Comparison of ENCODE assay signal across 29 mouse cellular contexts in the genomic region with DNA sequence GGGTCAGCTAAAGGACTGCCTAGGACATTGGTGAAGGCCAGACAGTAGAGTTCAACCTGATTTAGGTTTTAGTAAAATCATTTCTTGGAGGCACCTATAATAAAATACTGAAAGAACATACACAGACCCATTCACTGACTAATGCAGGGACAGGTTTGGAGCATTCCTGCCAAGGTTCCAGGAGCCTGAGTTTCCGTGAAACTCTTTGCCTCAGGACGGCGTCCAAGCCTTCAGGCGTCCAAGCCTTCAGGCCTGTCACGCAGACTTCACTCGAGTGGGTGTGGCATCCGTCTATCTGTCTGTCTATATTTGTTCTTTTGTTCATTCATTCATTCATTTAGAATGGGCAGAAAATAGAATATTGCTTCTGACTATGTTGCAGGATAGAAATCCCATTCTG. TPM values are rescaled to one million over a fixed set of nuclear protein-coding genes. Genes with fewer than 3 reads are reported as not detected.
A peak's percentile ranks its signal among the peaks of the same experiment; 100 is the strongest.
DNase-seq lines count a peak whose midpoint lies in the region; ATAC-seq and TF ChIP-seq lines count a peak whose summit lies in the region.
"Had no signal": no experiment of that assay in that cellular context is flagged by ENCODE, and none has a peak within 500 bp of the region (broad histone marks: within the 10 kb centered on the region; RNA-seq: fewer than 3 reads in every experiment).

No protein-coding gene starts in this region.

- H3K9ac ChIP-seq in heart, embryonic 12.5 days: no peak overlapping the region
- H3K9ac ChIP-seq: embryonic facial prominence, embryonic 15.5 days; hindbrain, embryonic 15.5 days; liver, embryonic 12.5 days; liver, postnatal 0 days; neural tube, embryonic 12.5 days had no signal

- H3K36me3 ChIP-seq in heart, embryonic 12.5 days: no peaks in the 10 kb centered on the region
- H3K36me3 ChIP-seq: embryonic facial prominence, embryonic 10.5 days; embryonic facial prominence, embryonic 15.5 days; hindbrain, embryonic 10.5 days; hindbrain, embryonic 15.5 days; liver, embryonic 12.5 days; neural tube, embryonic 12.5 days had no signal

- DNase-seq in cerebellum, adult 2 months: peak; percentile 40 to 68
- no peak for DNase-seq in cerebellum, postnatal 4 days (ENCODE audit: low spot score in 2 of 2)
- DNase-seq in heart, adult 8-10 months (ENCODE audit: low spot score): no peak
- DNase-seq in Patski (ENCODE audit: low read depth, low spot score): no peak
- no peak for DNase-seq in ovary, postnatal 36 days (ENCODE audit: low spot score)
- DNase-seq: adrenal gland, postnatal 14 days; gastrocnemius, postnatal 14 days; kidney, adult 11 months; kidney, postnatal 14 days; liver, postnatal 0 days; lung, postnatal 36 days; thymus, adult 2 months; thymus, postnatal 36 days had no signal

- no peak overlapping the region for H3K27ac ChIP-seq in cerebellum, adult 2 months (ENCODE audit: insufficient read depth, low read length)
- H3K27ac ChIP-seq in heart, embryonic 12.5 days (ENCODE audit: poor library complexity, severe bottlenecking): peak overlapping the region; percentile 36; the same call in 1 of the 2 replicates
- H3K27ac ChIP-seq in embryonic fibroblast, embryonic 13.5 days (ENCODE audit: insufficient read depth, low read length): peak overlapping the region; percentile 42; the same call in 1 of the 2 replicates
- H3K27ac ChIP-seq: embryonic facial prominence, embryonic 10.5 days; embryonic facial prominence, embryonic 15.5 days; hindbrain, embryonic 10.5 days; hindbrain, embryonic 15.5 days; liver, embryonic 12.5 days; neural tube, embryonic 12.5 days had no signal

- POLR2A ChIA-PET in Patski (lab: Charles Lee): interaction anchor here (1.2 kb wide), 1 partner anchor 29 kb away, joined by 3 read pairs; a partner anchor contains a TSS

- H3K4me2 ChIP-seq in heart, embryonic 12.5 days: no peak overlapping the region
- H3K4me2 ChIP-seq: embryonic facial prominence, embryonic 15.5 days; hindbrain, embryonic 15.5 days; midbrain, embryonic 11.5 days; neural tube, embryonic 12.5 days had no signal

- WGBS in cerebellum, adult 2 months: 15% methylated on average over 7 of the region's 7 CpGs
- 60% methylated on average over 7 of the region's 7 CpGs for WGBS in heart, embryonic 12.5 days

- ATAC-seq in heart, embryonic 12.5 days (ENCODE audit: insufficient number of reproducible peaks, low FRiP score): no peak
- peak; percentile 26 for ATAC-seq in Patski
- ATAC-seq: forebrain, embryonic 14.5 days; liver, embryonic 12.5 days; liver, postnatal 0 days had no signal

- no peak overlapping the region for H3K4me3 ChIP-seq in cerebellum, adult 2 months (replicated peaks; ENCODE audit: insufficient read depth, low read depth, low read length)
- H3K4me3 ChIP-seq in heart, embryonic 12.5 days: no peak overlapping the region
- H3K4me3 ChIP-seq in embryonic fibroblast, embryonic 13.5 days (ENCODE audit: insufficient read depth, low read length): no peak overlapping the region
- H3K4me3 ChIP-seq: embryonic facial prominence, embryonic 10.5 days; embryonic facial prominence, embryonic 15.5 days; hindbrain, embryonic 10.5 days; hindbrain, embryonic 15.5 days; liver, embryonic 12.5 days; myocyte; neural tube, embryonic 12.5 days had no signal

- CTCF ChIA-PET in Patski (lab: Charles Lee): interaction anchor here (0.8 to 2.5 kb wide), 7 partner anchors 11 to 138 kb away, joined by 3 to 6 read pairs (median 4); a partner anchor contains a TSS

- H3K4me1 ChIP-seq in cerebellum, adult 2 months (ENCODE audit: control insufficient read depth, insufficient read depth, low read length): no peaks in the 10 kb centered on the region
- H3K4me1 ChIP-seq in heart, embryonic 12.5 days (replicated peaks): peaks cover 10% of the 10 kb centered on the region; the same call in 1 of the 2 replicates
- peaks cover 12% of the 10 kb centered on the region for H3K4me1 ChIP-seq in embryonic fibroblast, embryonic 13.5 days (ENCODE audit: control insufficient read depth, insufficient read depth, low read length)
- H3K4me1 ChIP-seq: embryonic facial prominence, embryonic 10.5 days; embryonic facial prominence, embryonic 15.5 days; hindbrain, embryonic 10.5 days; hindbrain, embryonic 15.5 days; neural tube, embryonic 12.5 days had no signal

- TF ChIP-seq POLR2A in cerebellum, adult 2 months (IDR thresholded peaks at IDR 0.05; ENCODE audit: borderline replicate concordance, insufficient read depth, low read length): no peak
- TF ChIP-seq POLR2A in embryonic fibroblast, embryonic 13.5 days (IDR thresholded peaks at IDR 0.05; ENCODE audit: low read depth, low read length): no peak

- no peaks in the 10 kb centered on the region for H3K27me3 ChIP-seq in cerebellum, adult 2 months (ENCODE audit: control insufficient read depth, insufficient read depth, low read length)
- H3K27me3 ChIP-seq in heart, embryonic 12.5 days (replicated peaks): no peaks in the 10 kb centered on the region
- no peaks in the 10 kb centered on the region for H3K27me3 ChIP-seq in Patski
- H3K27me3 ChIP-seq: embryonic facial prominence, embryonic 15.5 days; hindbrain, embryonic 15.5 days; liver, embryonic 12.5 days; neural tube, embryonic 12.5 days had no signal

- in situ Hi-C loops in Patski (cut with MboI; ENCODE audit: low pct_unique_long_range_greater_than_20kb): no loop called here

- no peak for TF ChIP-seq CTCF in cerebellum, adult 2 months (IDR thresholded peaks at IDR 0.05; ENCODE audit: borderline replicate concordance, insufficient read depth, low read depth, low read length)
- TF ChIP-seq CTCF in Patski (IDR thresholded peaks at IDR 0.05): no peak
- no peak for TF ChIP-seq CTCF in embryonic fibroblast, embryonic 13.5 days (IDR thresholded peaks at IDR 0.05; ENCODE audit: borderline replicate concordance, insufficient read depth, low read length)

- no peaks in the 10 kb centered on the region for H3K9me3 ChIP-seq in heart, embryonic 12.5 days (replicated peaks)
- H3K9me3 ChIP-seq: embryonic facial prominence, embryonic 10.5 days; embryonic facial prominence, embryonic 15.5 days; G1E; hindbrain, embryonic 10.5 days; hindbrain, embryonic 15.5 days; liver, embryonic 12.5 days; neural tube, embryonic 12.5 days had no signal

RNA-seq across cellular contexts. Expression of a gene that starts 1.3 kb away (rescaled TPM):
- polyA plus RNA-seq in cerebellum, adult 2 months (2012; rRNA removed): 91.7 and 98.7 TPM in 2 replicates
- 0.10 and 0.32 TPM in 2 replicates for polyA plus RNA-seq in heart, embryonic 12.5 days (2016; fragmentation: Nextera tagmentation; extraction: Ambion mirVana)
- total RNA-seq in heart, adult 8-10 months (2022): not detected
- polyA plus RNA-seq in Patski (2021): 0.35 TPM
- polyA plus RNA-seq in embryonic fibroblast, embryonic 13.5 days (2011; ENCODE audit: insufficient read length, low read depth, missing spikeins): not detected in 2 replicates
- total RNA-seq: granulocyte monocyte progenitor cell, adult 5-6 weeks had no signal
- polyA plus RNA-seq: embryonic facial prominence, embryonic 15.5 days; forebrain, embryonic 14.5 days; G1E; hindbrain, embryonic 10.5 days; kidney, embryonic 14.5 days; lung, embryonic 16.5 days; midbrain, postnatal 0 days; neural tube, embryonic 12.5 days had no signal

RNA-seq across cellular contexts. Expression of a gene that starts 21.8 kb away (rescaled TPM):
- polyA plus RNA-seq in cerebellum, adult 2 months (2012; rRNA removed): 0.33 and 0.49 TPM in 2 replicates
- 0.12 and 0.27 TPM in 2 replicates for polyA plus RNA-seq in heart, embryonic 12.5 days (2016; fragmentation: Nextera tagmentation; extraction: Ambion mirVana)
- total RNA-seq in heart, adult 8-10 months (2022): not detected
- 0.55 TPM for polyA plus RNA-seq in Patski (2021)
- not detected in 2 replicates for polyA plus RNA-seq in embryonic fibroblast, embryonic 13.5 days (2011; ENCODE audit: insufficient read length, low read depth, missing spikeins)
- total RNA-seq: adrenal gland, postnatal 14 days had no signal
- polyA plus RNA-seq: embryonic facial prominence, embryonic 10.5 days; liver, postnatal 0 days had no signal

RNA-seq across cellular contexts. Expression of a gene that starts 21.8 kb away (rescaled TPM):
- 19.2 and 23.2 TPM in 2 replicates for polyA plus RNA-seq in cerebellum, adult 2 months (2012; rRNA removed)
- polyA plus RNA-seq in heart, embryonic 12.5 days (2016; fragmentation: Nextera tagmentation; extraction: Ambion mirVana): 16.2 and 16.5 TPM in 2 replicates
- total RNA-seq in heart, adult 8-10 months (2022): 10 to 100 TPM; 14.0 to 16.6 (median 15.9) TPM
- polyA plus RNA-seq in Patski (2021): 25.7 TPM
- polyA plus RNA-seq in embryonic fibroblast, embryonic 13.5 days (2011; ENCODE audit: insufficient read length, low read depth, missing spikeins): 15.4 and 16.4 TPM in 2 replicates

RNA-seq across cellular contexts. Expression of a gene that starts 21.9 kb away (rescaled TPM):
- polyA plus RNA-seq in cerebellum, adult 2 months (2012; rRNA removed): 8.5 and 11.3 TPM in 2 replicates
- 18.1 and 19.8 TPM in 2 replicates for polyA plus RNA-seq in heart, embryonic 12.5 days (2016; fragmentation: Nextera tagmentation; extraction: Ambion mirVana)
- 1 to 10 TPM; 5.3 to 9.6 (median 7.2) TPM for total RNA-seq in heart, adult 8-10 months (2022)
- polyA plus RNA-seq in Patski (2021): 12.0 TPM
- 8.0 and 10.1 TPM in 2 replicates for polyA plus RNA-seq in embryonic fibroblast, embryonic 13.5 days (2011; ENCODE audit: insufficient read length, low read depth, missing spikeins)

RNA-seq across cellular contexts. Expression of a gene that starts 28.4 kb away (rescaled TPM):
- polyA plus RNA-seq in cerebellum, adult 2 months (2012; rRNA removed): 34.7 and 39.4 TPM in 2 replicates
- polyA plus RNA-seq in heart, embryonic 12.5 days (2016; fragmentation: Nextera tagmentation; extraction: Ambion mirVana): 0.54 and 0.82 TPM in 2 replicates
- under 1 TPM; 0.24 to 0.92 (median 0.50) TPM for total RNA-seq in heart, adult 8-10 months (2022)
- 1.7 TPM for polyA plus RNA-seq in Patski (2021)
- 0.28 and 0.62 TPM in 2 replicates for polyA plus RNA-seq in embryonic fibroblast, embryonic 13.5 days (2011; ENCODE audit: insufficient read length, low read depth, missing spikeins)
- total RNA-seq: midbrain, postnatal 0 days had no signal
- polyA plus RNA-seq: G1E had no signal

Comparison
In these comparisons a context has a peak if more than half of its experiments do, and no peak if none do; other contexts are left out.
1. DNase-seq: peak in cerebellum, adult 2 months (2 of 2); none in cerebellum, postnatal 4 days (0 of 2), heart, adult 8-10 months (single experiment), Patski (single experiment) and ovary, postnatal 36 days (single experiment).
2. RNA of a gene that starts 1.3 kb away (polyA plus RNA-seq): 91.7 to 98.7 TPM in cerebellum, adult 2 months; not detected in embryonic fibroblast, embryonic 13.5 days, 0.35 TPM in Patski (single experiment) and 0.10 to 0.32 TPM in heart, embryonic 12.5 days; every median in the first group is over 10 times any median in the second.